Mouse (Mus musculus): ENCODE measurements around the gene Csde1.

The Csde1 gene

DNA sequence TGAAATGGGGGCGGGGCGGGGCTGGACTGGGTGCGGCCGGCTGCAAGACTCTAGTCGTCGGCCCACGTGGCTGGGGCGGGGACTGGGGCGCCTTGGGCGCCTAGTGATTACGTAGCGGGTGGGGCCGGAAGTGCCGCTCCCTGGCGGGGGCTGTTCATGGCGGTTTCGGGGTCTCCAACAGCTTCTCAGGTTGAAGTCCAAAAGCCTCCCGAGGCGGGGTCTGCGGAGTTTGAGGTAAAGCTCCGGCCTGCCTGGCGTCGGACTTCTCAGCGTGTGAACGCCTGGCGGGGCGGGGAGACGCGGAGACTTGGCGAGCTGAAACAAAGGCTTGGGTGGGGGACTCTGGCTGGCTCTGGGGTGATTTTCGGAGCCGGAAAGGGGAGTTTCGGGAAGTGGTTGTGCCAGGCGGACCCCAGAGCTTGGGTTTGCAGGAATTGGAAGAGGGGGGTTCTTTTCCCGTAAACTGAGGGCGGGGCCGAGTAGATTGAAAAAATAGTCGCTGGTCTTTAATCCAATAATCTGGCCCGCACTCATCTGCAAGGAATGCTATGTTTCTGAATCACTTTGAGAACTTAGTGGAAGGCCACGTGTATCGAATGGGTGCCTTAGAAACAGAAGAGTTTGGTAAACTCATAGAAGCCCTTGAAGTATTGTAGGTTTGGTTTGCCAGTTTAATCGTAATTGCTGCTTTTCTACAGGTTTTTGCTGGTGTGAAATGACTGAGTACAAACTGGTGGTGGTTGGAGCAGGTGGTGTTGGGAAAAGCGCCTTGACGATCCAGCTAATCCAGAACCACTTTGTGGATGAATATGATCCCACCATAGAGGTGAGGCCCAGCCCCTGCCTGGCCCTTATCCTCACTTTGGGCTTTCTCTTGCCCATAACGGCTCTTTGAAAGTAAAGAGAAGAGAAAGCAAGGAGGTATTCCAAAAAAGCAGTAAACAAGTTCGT is 38.3 kb downstream of the Csde1 start, which contains the start of gene Nras:
Gene Nras, plus strand, starts transcription at position 79 of the 951 bp plus-strand sequence.
- in situ Hi-C loops (cut with MboI, MseI), result no loop called here

- in situ Hi-C loops (cut with MboI, MseI), result no loop called here
Observed at GRCm38 (mm10) chr3:103066927-103067326, 46.7 kb downstream of the Csde1 start.

DNA sequence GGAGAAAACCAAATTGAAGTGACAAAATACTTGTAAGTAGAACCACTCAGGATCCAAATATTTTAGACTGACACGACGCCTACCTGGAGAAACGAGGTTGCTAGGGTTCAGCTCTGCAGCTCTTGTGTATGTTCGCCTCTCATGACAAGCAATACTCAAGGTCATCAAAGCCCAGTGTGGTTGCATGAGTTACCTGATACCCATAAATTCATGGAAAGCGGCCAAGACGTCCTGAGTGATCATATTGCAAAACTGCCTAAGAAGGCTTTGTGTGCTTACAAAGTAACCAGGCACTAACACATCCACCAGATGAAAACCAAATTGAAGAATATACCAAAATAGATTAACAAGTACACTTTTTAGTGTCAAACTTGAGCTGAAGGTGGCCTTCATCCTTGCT is 48.7 kb downstream of the Csde1 start:
- in situ Hi-C loops (cut with MboI, MseI), result no loop called here

- in situ Hi-C loops (cut with MboI, MseI), result no loop called here
Observed at GRCm38 (mm10) chr3:103073771-103074170, 53.5 kb downstream of the Csde1 start, which contains the start of gene Ampd1. TSS of gene Ampd1 (plus strand) at chr3:103074014.

GRCm38 (mm10) chr3:103075871-103076270 is 55.6 kb downstream of the Csde1 start:
- in situ Hi-C loops (cut with MboI, MseI), result no loop called here

GRCm38 (mm10) chr3:103076476-103076875 is 56.2 kb downstream of the Csde1 start:
- in situ Hi-C loops (cut with MboI, MseI), result no loop called here

DNA sequence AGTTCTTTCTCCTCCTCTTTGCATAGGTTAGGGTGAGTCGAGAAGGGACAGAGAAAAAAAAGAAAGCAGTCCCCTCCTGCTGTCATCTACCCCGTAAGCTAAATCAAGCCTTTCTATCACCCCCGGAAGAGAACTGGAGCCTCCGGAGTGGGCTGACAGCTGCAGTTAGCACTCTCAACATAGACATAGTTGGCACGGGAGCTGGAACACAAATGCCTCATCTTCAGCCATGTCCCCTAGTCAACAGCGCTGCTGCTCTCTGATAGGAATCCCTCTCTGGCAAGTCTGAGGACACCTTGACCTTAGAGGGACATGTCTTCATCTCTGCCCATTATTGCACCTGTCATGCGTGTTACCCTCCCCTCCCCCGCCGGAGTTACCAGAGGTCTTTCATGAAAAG is 59.1 kb downstream of the Csde1 start:
- in situ Hi-C loops (cut with MboI, MseI), result no loop called here

GRCm38 (mm10) chr3:103081051-103081450 is 60.8 kb downstream of the Csde1 start:
- in situ Hi-C loops (cut with MboI, MseI), result no loop called here

DNA sequence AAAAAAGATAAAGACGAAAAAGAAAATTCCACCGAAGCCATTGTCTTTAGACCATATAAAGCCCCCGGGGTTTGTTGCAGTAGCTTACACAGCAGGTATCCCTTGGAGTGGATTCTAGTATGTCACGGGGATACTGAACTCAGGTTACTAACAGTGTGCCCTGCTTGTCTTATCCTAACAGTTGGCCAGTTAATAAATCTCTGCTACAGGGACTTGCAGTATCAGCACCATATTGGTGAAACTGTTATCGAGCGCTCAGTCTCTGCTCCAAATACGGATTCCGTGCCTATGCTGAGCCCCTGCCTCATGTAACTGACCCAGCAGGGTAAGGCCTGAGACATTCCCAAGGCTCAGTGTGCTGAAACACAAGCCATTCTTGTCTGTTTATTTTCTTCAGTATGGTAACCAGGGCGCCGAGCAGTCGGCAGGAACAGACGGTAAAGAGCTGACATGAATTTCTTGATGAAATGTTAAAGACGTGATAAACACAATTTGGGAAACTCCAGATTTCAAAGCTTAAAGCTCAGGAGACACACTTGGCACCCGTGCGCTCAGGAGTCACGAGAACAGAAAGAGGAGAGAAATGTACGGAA is 61.7 kb downstream of the Csde1 start:
- in situ Hi-C loops (cut with MboI, MseI), result no loop called here

DNA sequence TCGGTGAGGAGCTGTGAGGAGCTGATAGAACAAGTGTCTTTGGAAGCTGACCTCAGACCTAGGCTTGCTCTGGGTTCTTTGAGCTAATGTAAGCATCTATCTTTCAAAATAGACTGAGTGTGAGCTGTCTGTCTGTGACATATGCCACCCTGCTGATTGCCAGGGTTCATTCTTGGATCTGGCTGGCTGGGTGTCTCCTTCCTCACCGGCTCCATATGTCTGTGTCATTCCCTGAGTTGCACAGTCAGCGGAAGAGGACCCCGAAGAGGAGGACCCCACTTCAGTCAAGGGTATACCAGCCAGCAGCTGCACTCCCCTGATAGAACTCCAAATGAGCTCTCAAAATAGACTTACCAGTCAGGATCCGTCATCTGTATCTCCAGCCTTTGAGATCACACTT is 62.5 kb downstream of the Csde1 start:
- in situ Hi-C loops (cut with MboI, MseI), result no loop called here

DNA sequence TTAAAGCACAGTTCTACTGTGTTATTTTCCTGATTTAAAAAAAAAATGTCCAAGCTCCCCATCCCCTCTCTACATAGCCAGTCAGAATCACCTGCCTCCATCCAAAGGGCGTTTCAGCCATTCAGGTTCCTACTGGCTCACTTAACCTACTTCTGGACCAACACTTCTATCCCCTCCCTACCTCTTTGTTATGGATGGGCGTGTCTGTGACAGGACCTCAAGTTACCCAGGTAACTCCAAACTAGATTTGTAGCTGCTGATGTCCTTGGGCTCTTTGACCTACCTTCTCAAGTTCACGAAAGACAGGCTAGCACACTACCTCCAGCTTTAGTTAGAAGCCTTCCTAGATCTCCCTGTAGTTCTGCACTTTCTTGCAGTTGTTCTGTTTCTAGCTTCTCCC is 65.8 kb downstream of the Csde1 start:
- in situ Hi-C loops (cut with MboI, MseI), result no loop called here

DNA sequence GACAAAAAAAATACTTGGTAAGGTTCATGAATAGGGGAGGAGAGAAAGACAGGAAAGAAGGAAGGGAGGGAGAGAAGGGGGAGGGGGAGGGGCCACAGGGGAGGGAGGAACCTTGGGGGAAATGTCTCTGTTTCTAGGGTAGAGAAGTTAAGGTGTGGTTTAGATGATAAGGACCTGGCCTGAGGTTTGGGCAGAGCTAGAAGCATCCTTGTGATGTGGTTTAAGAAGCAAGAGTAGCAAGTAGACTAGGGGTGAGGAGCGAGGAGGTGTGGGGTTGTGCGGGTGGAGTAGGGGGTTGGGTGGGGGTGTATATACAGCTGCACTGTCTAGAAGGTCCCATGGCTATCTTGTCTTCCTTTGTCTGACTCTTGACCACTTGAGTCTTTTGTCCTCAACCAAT is 71.5 kb downstream of the Csde1 start:
- in situ Hi-C loops (cut with MboI, MseI), result no loop called here

DNA sequence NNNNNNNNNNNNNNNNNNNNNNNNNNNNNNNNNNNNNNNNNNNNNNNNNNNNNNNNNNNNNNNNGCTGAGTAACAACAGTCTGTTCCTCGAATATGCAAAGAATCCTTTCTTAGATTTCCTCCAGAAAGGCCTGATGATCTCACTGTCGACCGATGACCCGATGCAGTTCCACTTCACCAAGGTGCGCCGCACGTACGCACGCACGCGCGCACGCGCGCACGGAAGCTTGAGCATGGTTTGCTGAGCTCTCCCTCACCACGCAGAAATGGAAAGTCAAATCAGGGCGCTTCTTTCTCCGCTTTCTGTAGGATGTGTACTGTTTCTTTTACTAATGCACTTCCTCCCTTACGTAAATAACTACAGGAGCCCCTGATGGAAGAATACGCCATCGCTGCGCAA is 78.4 kb downstream of the Csde1 start:
- in situ Hi-C loops (cut with MboI, MseI), result loop anchor here (5.0 kb wide), 1 partner anchor 69 kb away; no protein-coding TSS in a partner anchor

GRCm38 (mm10) chr3:103099667-103100066 is 79.4 kb downstream of the Csde1 start:
- in situ Hi-C loops (cut with MboI, MseI), result loop anchor here (5.0 kb wide), 1 partner anchor 68 kb away; no protein-coding TSS in a partner anchor

- in situ Hi-C loops (cut with MboI, MseI), result no loop called here
Observed at GRCm38 (mm10) chr3:103100735-103101134, 80.5 kb downstream of the Csde1 start.

GRCm38 (mm10) chr3:103101194-103101593 is 81.0 kb downstream of the Csde1 start:
- in situ Hi-C loops (cut with MboI, MseI), result no loop called here

- in situ Hi-C loops (cut with MboI, MseI), result no loop called here
Observed at GRCm38 (mm10) chr3:103101909-103102308, 81.7 kb downstream of the Csde1 start.

DNA sequence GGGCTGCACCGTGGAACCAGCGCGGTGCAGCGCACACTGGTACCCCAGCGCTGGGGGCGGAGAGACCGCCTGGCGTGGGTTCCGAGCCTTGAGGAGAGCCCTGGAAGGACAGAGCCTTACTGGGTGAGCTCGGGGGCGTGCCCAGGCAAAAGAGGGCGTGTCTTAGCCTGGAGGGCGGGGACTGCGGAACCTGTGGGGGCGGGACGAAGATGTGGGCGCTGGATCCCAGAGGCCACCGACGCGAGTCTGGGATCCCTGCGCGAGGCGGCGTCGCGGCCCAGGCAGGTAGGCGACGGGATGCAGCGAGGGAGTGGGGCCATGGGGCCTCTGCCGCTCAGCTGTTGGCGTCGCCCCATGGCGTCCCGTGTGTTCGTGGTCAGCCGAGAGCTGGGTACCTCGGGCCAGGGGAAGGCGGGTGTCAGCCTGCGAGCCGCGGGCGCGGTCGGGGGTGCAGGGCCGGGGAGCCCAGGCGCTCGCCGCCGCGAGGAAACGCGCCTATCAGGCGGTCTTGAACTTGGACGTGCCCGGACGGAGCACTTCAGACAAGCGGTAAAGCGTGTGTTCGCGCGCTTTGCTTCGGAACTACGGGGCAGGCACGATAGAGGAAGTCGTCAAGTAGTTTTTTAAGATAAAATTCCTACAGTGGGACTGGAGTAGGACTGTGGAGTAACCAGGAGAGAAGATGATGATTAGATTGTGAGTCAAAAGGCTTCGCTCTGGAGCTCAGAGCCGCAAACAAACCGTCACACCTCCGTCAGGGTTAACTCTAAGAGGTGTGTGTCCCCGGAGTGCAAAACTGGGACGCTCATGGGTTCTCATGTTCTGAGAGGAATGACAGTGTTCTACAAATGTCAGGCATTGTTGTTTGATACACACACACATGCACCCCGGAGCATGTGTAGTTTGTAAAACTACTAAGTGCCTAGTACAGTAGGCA is 82.5 kb downstream of the Csde1 start, which contains the start of gene Dennd2c:
Gene Dennd2c, plus strand, starts transcription at position 151 of the 937 bp plus-strand sequence.
- in situ Hi-C loops (cut with MboI, MseI), result no loop called here
